Mouse (Mus musculus) liver, adult 2 months (tissue): ENCODE measurements at regions not wholly inside any gene's neighbourhood (a gene's known extent, or its start where the extent isn't known, plus 50 kb on each side); places are given as distances from the start of the nearest gene placed in this dataset.

Experiments used
- DNase-seq: peaks from one replicate; pipeline ENCODE4 v3.0.0-alpha.2; 2011; ENCODE audit warnings: low read depth, low spot score; ENCODE audit errors: extremely low read depth
- H3K27ac ChIP-seq: fragments of 200-500 bp; replicated peaks from 2 replicates; pipeline ENCODE4 v1.5.1; 2012; ENCODE audit warnings: low read depth, mild to moderate bottlenecking, control low read depth, inconsistent platforms, low read length; ENCODE audit not compliant: insufficient read depth
- H3K27me3 ChIP-seq: fragments of 200-500 bp; 2 replicates; pipeline ENCODE4 v1.6.1; 2012; ENCODE audit warnings: mild to moderate bottlenecking, moderate library complexity, low read length, inconsistent platforms; ENCODE audit not compliant: control insufficient read depth, insufficient read depth
- H3K36me3 ChIP-seq: fragments of 200-500 bp; 2 replicates; pipeline ENCODE4 v1.6.1; 2012; ENCODE audit warnings: low read length, inconsistent platforms; ENCODE audit not compliant: control insufficient read depth, insufficient read depth
- H3K4me1 ChIP-seq: fragments of 200-500 bp; 2 replicates; pipeline ENCODE4 v1.6.1; 2011; ENCODE audit warnings: low read length; ENCODE audit not compliant: control insufficient read depth, insufficient read depth
- H3K4me3 ChIP-seq: fragments of 200-500 bp; 2 replicates; pipeline ENCODE4 v1.5.1; 2011; ENCODE audit warnings: low read depth, mild to moderate bottlenecking, control low read depth, low read length, moderate library complexity; ENCODE audit not compliant: insufficient read depth
- H3K79me2 ChIP-seq: fragments of 200-500 bp; 2 replicates; pipeline ENCODE4 v1.6.1; 2012; ENCODE audit warnings: inconsistent platforms, mild to moderate bottlenecking, low read length, moderate library complexity; ENCODE audit not compliant: control insufficient read depth, insufficient read depth
- H3K9ac ChIP-seq: fragments of 200-500 bp; 2 replicates; pipeline ENCODE4 v1.6.1; 2012; ENCODE audit warnings: low read depth, mild to moderate bottlenecking, control low read depth, inconsistent platforms, low read length
- CTCF ChIP-seq: fragments of 200-500 bp; IDR thresholded peaks from 2 replicates; pipeline ENCODE4 v1.5.1; 2011; ENCODE audit warnings: low read depth, low read length, control low read depth
- POLR2A ChIP-seq: fragments of 200-500 bp; IDR thresholded peaks from 2 replicates; pipeline ENCODE4 v1.6.1; 2011; ENCODE audit warnings: low read length, control low read depth; ENCODE audit not compliant: insufficient read depth; ENCODE audit errors: extremely low read depth
- WGBS: fragments of 180-500 bp; shearing (Covaris S2); methylation state at CpG from one replicate; pipeline ENCODE4 v1.1.7; 2018; 5-methylcytosine and 5-hydroxymethylcytosine counted together

GRCm38 (mm10) chr9:101612971-101613370 is 248.7 kb upstream of the 9630041A04Rik start:
- Histone ChIP-seq H3K4me3 (no peak overlapping the region), H3K4me1 (no peaks in the 10 kb centered on the region), H3K27me3 (peaks cover 2% of the 10 kb centered on the region; the same call in 1 of the 2 replicates), H3K27ac (no peak overlapping the region), H3K79me2 (no peaks in the 10 kb centered on the region), H3K36me3 (no peaks in the 10 kb centered on the region), H3K9ac (no peak overlapping the region)
- WGBS: 75% methylated on average over 5 of the region's 5 CpGs
- DNase-seq: no peak
- TF ChIP-seq POLR2A (no peak), CTCF (no peak)

- no peak for DNase-seq
- WGBS: 62% methylated on average over 4 of the region's 4 CpGs
- Histone ChIP-seq H3K4me1 (no peaks in the 10 kb centered on the region), H3K27me3 (peaks cover 2% of the 10 kb centered on the region; the same call in 1 of the 2 replicates), H3K9ac (no peak overlapping the region), H3K4me3 (no peak overlapping the region), H3K36me3 (no peaks in the 10 kb centered on the region), H3K27ac (no peak overlapping the region), H3K79me2 (no peaks in the 10 kb centered on the region)
- no peak for TF ChIP-seq CTCF
- no peak for TF ChIP-seq POLR2A
These were observed 249.1 kb upstream of the 9630041A04Rik start for GRCm38 (mm10) chr9:101612571-101612970.

- peaks cover 2% of the 10 kb centered on the region; the same call in 1 of the 2 replicates for H3K27me3 ChIP-seq
- H3K9ac ChIP-seq: no peak overlapping the region
- 28% methylated on average over 3 of the region's 3 CpGs for WGBS
- H3K4me3 ChIP-seq: no peak overlapping the region
- H3K4me1 ChIP-seq: no peaks in the 10 kb centered on the region
- H3K36me3 ChIP-seq: no peaks in the 10 kb centered on the region
- peak; percentile 20 for DNase-seq
- TF ChIP-seq POLR2A (no peak), CTCF (peak; percentile 21; the same call in 1 of the 2 replicates)
- H3K27ac ChIP-seq: no peak overlapping the region
- H3K79me2 ChIP-seq: no peaks in the 10 kb centered on the region
These were observed 250.2 kb upstream of the 9630041A04Rik start for GRCm38 (mm10) chr9:101611481-101611880.

- H3K27me3 ChIP-seq: no peaks in the 10 kb centered on the region
- no peaks in the 10 kb centered on the region for H3K79me2 ChIP-seq
- TF ChIP-seq CTCF: no peak
- no peak for TF ChIP-seq POLR2A
- DNase-seq: no peak
- no peaks in the 10 kb centered on the region for H3K36me3 ChIP-seq
- WGBS: 58% methylated on average over 8 of the region's 8 CpGs
- H3K4me1 ChIP-seq: no peaks in the 10 kb centered on the region
- H3K9ac ChIP-seq: no peak overlapping the region
- no peak overlapping the region for H3K27ac ChIP-seq
- H3K4me3 ChIP-seq: no peak overlapping the region
These were observed 250.7 kb upstream of the 9630041A04Rik start for GRCm38 (mm10) chr9:101610806-101611443.

- H3K4me3 ChIP-seq: no peak overlapping the region
- H3K4me1 ChIP-seq: no peaks in the 10 kb centered on the region
- DNase-seq: no peak
- H3K9ac ChIP-seq: no peak overlapping the region
- H3K36me3 ChIP-seq: no peaks in the 10 kb centered on the region
- no peaks in the 10 kb centered on the region for H3K79me2 ChIP-seq
- TF ChIP-seq CTCF (no peak), POLR2A (no peak)
- 74% methylated on average over 4 of the region's 4 CpGs for WGBS
- H3K27me3 ChIP-seq: no peaks in the 10 kb centered on the region
- no peak overlapping the region for H3K27ac ChIP-seq
These were observed 251.3 kb upstream of the 9630041A04Rik start for GRCm38 (mm10) chr9:101610338-101610737.

GRCm38 (mm10) chr9:101602799-101603198 is 258.8 kb upstream of the 9630041A04Rik start:
- TF ChIP-seq CTCF: no peak
- TF ChIP-seq POLR2A: no peak
- Histone ChIP-seq H3K36me3 (no peaks in the 10 kb centered on the region), H3K9ac (no peak overlapping the region), H3K27ac (no peak overlapping the region), H3K4me1 (no peaks in the 10 kb centered on the region), H3K4me3 (no peak overlapping the region), H3K79me2 (no peaks in the 10 kb centered on the region), H3K27me3 (no peaks in the 10 kb centered on the region)
- WGBS: 45% methylated on average over 6 of the region's 6 CpGs
- DNase-seq: no peak
